Mouse (Mus musculus) cortical plate, adult 2 months (tissue): ENCODE results near the gene Dph1. TPM values are rescaled to one million over a fixed set of nuclear protein-coding genes. Genes with fewer than 3 reads are reported as not detected.

Experiments
- H3K27ac ChIP-seq: fragments of 200-500 bp; 2 replicates; pipeline ENCODE4 v1.5.1; 2012; ENCODE audit warnings: low read length, control low read depth, inconsistent platforms; ENCODE audit not compliant: insufficient read depth
- H3K4me1 ChIP-seq: fragments of 200-500 bp; 2 replicates; pipeline ENCODE4 v1.6.1; 2011; ENCODE audit warnings: low read length; ENCODE audit not compliant: control insufficient read depth, insufficient read depth
- H3K4me3 ChIP-seq: fragments of 200-500 bp; 2 replicates; pipeline ENCODE4 v1.5.1; 2011; ENCODE audit warnings: mild to moderate bottlenecking, low read length, control low read depth; ENCODE audit not compliant: insufficient read depth
- CTCF ChIP-seq: fragments of 200-500 bp; IDR thresholded peaks from 2 replicates; pipeline ENCODE4 v1.5.1; 2011; ENCODE audit warnings: mild to moderate bottlenecking, control low read depth, low read length; ENCODE audit not compliant: insufficient read depth; ENCODE audit errors: extremely low read depth
- POLR2A ChIP-seq: fragments of 200-500 bp; IDR thresholded peaks from 2 replicates; pipeline ENCODE4 v1.6.1; 2011; ENCODE audit warnings: mild to moderate bottlenecking, low read length, control low read depth; ENCODE audit not compliant: insufficient read depth; ENCODE audit errors: extremely low read depth
- polyA plus RNA-seq: library from polyadenylated mRNA; depleted of rRNA; stranded (reverse); fragments of >200 nt; gene quantifications from 2 replicates; pipeline ENCODE4 v1.2.3, GENCODE M21; 2012; rRNA removed

The Dph1 gene
- 29.1 and 30.9 TPM in 2 replicates for polyA plus RNA-seq

DNA sequence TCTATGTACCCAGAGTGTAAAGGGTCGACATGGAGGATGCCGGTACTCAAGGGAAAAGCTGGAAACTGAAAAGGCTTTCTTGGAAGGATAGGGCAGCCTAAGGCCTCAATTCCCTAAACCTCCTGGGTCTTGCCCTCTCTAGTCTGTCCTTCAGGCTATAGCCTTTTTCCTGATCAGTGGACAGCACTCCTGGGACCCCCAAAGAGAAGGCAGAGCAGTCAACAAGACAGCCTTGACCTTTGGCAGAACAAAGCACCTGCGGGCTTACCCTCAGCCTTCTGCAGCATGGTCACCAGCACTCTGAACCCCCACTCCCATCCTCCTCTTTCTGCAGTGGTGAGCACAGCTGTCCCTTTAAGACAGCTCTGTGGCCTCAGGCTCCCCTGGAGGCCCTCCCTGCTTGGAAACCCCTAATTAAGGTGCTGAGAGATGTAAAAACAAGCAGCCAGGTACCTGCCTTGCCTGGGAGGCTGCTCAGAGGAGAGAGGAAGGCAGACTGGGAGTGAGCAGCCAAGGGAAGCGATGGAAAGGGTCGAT is at the start of gene Dph1:
TSS of gene Dph1 (minus strand) at position 337 of the 537 bp plus-strand sequence.
- TF ChIP-seq CTCF: no peak
- 0 out of 2 replicates have a peak, but pooled peaks cover 2% of the 10 kb centered on the region for H3K4me1 ChIP-seq
- H3K27ac ChIP-seq: no peak within 1 kb of the TSS
- H3K4me3 ChIP-seq: peak within 1 kb of the TSS; percentile 68

DNA sequence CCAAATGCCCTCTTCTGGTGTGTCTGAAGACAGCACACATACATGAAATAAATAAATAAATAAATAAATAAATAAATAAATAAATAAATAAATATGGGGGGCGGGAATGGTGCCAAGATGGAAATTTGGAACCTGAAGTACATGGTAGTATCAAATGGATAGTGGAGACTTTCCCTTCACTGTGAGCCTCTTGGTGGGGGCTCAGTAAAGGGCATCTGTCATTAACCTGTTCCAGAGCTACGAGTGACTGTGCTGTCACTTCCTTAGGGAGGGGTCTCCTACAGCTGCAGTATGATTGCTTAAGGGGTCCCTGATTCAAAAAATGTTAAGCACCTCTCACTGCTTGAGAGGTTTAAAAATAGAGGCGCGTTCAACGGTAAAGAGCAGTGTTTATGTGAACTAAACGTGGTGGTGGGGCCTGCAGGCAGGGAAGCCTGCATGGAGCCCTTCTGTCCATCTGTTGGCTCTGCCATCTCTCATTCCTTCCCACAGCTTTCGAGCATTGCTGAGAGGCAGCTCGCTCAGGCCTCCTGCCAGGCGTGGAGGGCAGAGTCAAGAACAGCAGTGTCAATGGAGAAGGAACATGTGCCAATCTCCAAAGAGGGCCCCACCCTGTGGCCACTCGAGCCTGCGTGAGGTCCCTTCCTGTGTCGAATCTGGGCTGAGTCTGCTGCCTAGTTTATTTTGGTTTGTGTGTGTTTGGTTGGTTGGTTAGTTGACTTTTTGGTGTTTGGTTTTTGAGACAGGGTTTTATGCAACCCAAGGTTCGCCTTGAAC is 49.3 kb upstream of the Dph1 start:
- H3K27ac ChIP-seq: no peak overlapping the region
- no peak for TF ChIP-seq POLR2A
- TF ChIP-seq CTCF: no peak
- peaks cover 11% of the 10 kb centered on the region for H3K4me1 ChIP-seq
- H3K4me3 ChIP-seq: no peak overlapping the region

DNA sequence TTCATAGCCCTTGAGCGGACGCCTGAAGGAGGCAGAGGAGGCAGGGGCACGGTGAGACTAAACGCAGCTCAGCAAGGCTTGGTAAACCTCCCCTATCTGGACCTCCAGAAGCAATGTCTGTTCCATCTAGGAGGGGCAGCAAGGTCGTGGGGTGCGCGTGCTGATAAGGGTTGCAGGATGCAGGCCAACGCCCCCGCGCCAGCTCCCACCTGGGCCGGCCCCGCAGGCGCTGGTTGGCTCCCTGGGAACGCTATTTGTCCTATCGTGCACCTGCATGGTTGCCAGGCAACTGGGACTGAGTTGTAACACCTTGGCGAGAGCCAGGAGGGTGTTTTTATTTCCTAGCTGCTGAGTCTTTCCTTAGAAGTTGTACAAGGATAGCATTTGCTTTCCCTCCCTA is 43.7 kb upstream of the Dph1 start:
- TF ChIP-seq CTCF: no peak
- TF ChIP-seq POLR2A: no peak
- peaks cover 10% of the 10 kb centered on the region; the same call in 1 of the 2 replicates for H3K4me1 ChIP-seq
- peak overlapping the region; percentile 13; the same call in 1 of the 2 replicates for H3K4me3 ChIP-seq
- no peak overlapping the region for H3K27ac ChIP-seq

DNA sequence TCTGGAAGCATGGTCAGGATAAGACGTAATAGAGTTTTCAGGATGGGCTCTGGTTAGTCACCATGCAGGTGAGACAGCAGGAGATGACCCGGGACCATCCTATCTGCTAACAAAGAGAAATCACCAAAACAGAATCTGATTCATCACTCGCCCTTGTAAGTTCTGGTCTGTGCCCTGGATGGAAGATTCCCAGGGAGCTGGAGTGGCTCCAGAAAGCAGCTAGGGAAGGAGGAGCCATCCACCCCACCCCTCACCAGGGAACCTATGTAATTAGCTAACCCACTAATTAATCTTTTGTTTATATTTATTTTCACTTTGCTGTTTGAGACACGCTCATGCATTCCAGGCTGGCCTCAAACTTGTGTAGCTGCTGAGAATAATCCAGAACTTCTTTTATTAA is 41.4 kb upstream of the Dph1 start:
- no peak for TF ChIP-seq POLR2A
- TF ChIP-seq CTCF: no peak
- no peak overlapping the region for H3K4me3 ChIP-seq
- peaks cover 10% of the 10 kb centered on the region; the same call in 1 of the 2 replicates for H3K4me1 ChIP-seq
- no peak overlapping the region for H3K27ac ChIP-seq

DNA sequence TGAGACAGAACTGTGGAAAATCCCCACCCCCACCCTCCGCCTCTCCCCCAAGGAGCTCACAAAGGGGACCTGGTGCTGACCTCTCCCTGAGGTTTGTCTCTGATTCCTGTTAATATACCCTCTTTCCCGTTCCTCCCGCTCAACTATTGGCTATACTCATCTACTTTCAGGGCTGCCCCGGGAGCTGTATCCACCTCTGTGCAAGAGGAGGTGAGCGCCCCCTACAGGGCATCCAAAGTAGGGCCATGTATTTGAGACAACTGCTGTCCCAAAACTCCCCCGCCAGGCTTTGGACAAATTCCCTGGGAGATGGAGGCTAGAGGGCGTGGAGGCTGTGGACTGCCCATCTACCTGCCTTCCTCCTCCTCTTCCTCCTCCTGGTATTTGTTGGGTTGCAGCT is 40.7 kb upstream of the Dph1 start:
- peaks cover 10% of the 10 kb centered on the region; the same call in 1 of the 2 replicates for H3K4me1 ChIP-seq
- TF ChIP-seq CTCF: peak; percentile 52
- no peak for TF ChIP-seq POLR2A
- H3K27ac ChIP-seq: no peak overlapping the region
- no peak overlapping the region for H3K4me3 ChIP-seq

DNA sequence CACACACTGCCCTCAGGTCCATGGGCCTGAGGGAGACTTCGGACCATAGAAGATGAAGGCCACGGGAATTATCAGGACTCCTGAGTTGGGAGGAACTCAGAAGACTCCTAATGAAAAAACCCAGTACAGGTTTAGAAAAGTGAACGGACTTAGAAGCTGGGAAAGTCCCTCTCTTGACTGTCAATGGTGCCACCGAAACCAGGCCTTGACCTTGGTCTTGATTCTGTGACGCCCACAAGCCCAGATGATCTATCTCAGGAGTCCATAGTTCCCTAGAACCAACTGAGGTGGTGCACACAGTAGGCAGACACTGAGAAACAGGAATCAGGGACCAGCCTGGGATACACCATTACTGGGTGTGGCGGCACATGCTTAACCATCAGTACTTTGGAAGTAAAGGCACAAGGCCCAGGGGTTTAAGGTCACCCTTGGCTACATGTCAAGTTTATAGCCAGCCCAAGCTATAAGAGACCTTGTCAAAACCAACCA is 39.3 kb upstream of the Dph1 start:
- TF ChIP-seq CTCF (no peak), POLR2A (no peak)
- H3K4me1 ChIP-seq: peaks cover 6% of the 10 kb centered on the region; the same call in 1 of the 2 replicates
- H3K4me3 ChIP-seq: no peak overlapping the region
- no peak overlapping the region for H3K27ac ChIP-seq

DNA sequence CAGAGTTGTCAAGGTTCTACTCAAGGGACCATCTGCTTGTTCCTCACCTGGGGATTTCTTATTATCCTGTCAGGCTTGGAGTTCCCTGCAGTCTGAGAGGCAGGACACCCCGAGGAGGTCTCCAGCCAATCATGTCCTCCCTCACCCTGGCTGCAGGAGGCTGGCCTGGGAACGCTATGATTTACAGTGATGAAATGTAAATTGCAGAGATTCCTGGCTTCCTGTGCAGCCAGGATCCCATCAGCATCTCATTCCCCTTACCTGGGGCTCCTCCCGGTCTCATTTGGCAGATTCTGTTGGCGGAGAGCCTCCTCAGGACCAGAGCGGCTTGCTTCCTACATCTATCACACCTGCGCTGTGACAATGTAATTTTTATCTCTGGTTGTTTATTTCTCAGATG is 38.2 kb upstream of the Dph1 start:
- TF ChIP-seq POLR2A (no peak), CTCF (no peak)
- Histone ChIP-seq H3K27ac (no peak overlapping the region), H3K4me1 (no peaks in the 10 kb centered on the region), H3K4me3 (no peak overlapping the region)

DNA sequence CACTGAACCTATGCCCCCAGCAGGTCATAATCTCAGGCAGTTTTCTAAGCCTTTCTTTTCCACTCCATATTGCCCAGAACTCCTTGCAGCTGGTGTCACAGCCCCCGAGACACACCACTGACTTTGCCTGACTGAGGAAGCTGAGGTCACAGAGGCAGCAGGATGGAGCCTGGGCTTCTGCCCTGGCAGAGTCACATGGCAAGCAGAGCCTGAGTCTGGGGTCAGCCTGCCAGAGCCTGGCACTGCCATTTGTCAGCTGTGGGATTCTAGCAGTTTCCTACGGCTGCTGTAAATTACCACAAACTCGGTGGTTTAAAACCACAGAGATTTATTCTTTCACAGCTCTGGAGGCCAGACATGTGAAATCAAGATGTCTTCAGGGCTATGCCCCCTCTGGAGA is 36.6 kb upstream of the Dph1 start:
- Histone ChIP-seq H3K27ac (no peak overlapping the region), H3K4me3 (no peak overlapping the region), H3K4me1 (no peaks in the 10 kb centered on the region)
- TF ChIP-seq CTCF (no peak), POLR2A (no peak)

DNA sequence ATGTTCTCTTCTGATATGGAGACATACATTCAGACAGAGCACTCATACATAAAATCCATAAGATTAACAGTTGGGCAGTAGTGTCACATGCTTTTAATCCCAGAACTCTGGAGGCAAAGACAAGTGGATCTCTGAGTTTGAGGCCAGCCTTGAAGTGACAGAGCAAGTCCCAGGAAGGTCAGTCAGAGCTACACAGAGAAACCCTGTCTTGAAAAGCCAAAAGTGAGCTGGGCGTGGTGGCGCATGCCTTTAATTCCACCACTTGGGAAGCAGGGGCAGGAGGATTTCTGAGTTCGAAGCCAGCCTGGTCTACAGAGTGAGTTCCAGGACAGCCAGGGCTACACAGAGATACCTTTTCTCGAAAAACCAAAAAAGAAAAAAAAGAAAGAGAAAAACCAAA is 33.8 kb upstream of the Dph1 start:
- TF ChIP-seq POLR2A: no peak
- TF ChIP-seq CTCF: no peak
- no peak overlapping the region for H3K27ac ChIP-seq
- peaks cover 4% of the 10 kb centered on the region; the same call in 1 of the 2 replicates for H3K4me1 ChIP-seq
- no peak overlapping the region for H3K4me3 ChIP-seq

DNA sequence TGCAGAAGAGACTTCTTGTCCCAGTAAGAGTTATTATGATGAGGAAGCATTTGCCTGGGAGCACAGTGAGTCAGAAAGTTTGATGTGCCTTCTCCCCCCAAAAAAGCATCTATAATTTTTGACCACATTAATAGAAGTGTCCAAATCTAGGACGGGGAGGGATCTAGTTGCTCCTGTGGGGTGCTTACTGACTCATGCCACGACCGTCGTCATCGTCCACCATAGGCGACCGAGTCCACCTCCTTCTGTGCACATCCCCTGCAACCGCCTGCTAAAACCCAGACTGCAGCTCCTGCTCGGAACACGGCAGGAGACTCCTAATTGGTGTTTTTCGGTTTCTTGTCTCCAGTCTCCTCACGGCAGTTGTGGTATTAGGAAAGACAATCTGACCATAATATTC is 33.0 kb upstream of the Dph1 start:
- H3K4me1 ChIP-seq: peaks cover 4% of the 10 kb centered on the region
- no peak overlapping the region for H3K4me3 ChIP-seq
- no peak overlapping the region for H3K27ac ChIP-seq
- TF ChIP-seq POLR2A: no peak
- no peak for TF ChIP-seq CTCF
